Mouse (Mus musculus): ENCODE measurements around the gene Rabep1. TPM values are rescaled to one million over a fixed set of nuclear protein-coding genes. Genes with fewer than 3 reads are reported as not detected.
"Not testable (repeated sequence)": the region's sequence is repeated elsewhere in the genome, so short reads cannot be mapped to it uniquely, and the experiment has no call there.

Rabep1 gene
- total RNA-seq, 2 experiments from 2014 or later: 28.4 to 29.2 TPM

- DNase-seq: no peak
Measured at GRCm38 (mm10) chr11:70891616-70892015, 47.0 kb downstream of the Rabep1 start.

GRCm38 (mm10) chr11:70897680-70898079, 53.1 kb downstream of the Rabep1 start:
- no peak for DNase-seq

DNA sequence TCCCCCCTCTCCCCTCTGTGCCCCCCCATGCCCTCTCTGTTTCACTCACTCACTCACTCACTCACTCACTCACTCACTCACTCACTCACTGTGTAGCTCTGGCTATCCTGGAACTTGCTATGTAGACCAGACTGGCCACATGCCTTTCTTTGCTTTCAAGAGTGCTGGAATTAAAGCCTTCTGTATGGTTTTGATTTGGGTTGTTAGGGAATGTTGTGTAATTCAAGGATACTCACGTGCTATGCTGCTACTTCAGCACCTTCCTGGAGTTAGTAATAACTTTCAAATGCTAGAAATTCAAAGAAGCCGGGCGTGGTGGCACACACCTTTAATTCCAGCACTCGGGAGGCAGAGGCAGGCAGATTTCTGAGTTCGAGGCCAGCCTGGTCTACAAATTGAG, 53.6 kb downstream of the Rabep1 start:
- not testable (repeated sequence) for DNase-seq

DNA sequence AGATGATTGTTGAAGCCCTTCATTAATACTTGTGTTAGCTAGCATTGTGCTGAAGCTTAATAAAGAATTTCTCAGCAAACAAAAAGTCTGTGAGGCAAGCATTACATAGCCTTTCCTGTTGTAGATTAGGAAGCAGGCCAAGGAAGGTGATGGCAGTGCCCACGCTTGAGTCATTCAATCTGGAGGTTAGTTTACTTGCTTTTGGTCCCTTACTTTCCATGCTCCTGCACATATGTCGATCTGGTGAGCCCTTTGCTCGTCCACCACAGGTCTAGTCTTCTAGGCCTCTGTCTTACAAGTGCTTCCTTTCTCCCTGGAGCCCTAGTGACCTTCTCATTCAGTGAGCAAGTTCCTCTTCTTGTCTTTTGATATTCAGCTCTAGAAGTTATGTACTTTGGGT, 62.1 kb downstream of the Rabep1 start:
- no peak for DNase-seq

DNA sequence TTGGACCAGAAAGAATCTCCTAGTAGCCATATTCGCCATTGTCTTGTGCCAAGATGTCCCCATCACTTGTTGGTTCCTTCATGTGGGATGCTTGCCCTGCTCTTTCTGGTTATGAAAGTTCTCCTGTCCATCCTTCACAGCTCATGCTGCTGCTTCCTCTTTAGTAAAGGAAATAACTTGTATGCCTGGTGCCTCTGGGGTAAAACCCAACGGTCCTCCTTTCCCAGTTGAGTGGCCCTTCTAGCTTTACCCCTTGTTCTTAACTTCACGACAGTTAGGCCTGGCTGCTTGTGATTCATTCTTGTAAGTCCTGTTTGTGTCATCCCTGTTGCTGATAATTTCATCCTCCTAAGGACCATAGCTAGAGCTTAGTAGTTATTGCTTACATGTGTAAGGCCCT, 66.7 kb downstream of the Rabep1 start:
- DNase-seq: no peak

DNA sequence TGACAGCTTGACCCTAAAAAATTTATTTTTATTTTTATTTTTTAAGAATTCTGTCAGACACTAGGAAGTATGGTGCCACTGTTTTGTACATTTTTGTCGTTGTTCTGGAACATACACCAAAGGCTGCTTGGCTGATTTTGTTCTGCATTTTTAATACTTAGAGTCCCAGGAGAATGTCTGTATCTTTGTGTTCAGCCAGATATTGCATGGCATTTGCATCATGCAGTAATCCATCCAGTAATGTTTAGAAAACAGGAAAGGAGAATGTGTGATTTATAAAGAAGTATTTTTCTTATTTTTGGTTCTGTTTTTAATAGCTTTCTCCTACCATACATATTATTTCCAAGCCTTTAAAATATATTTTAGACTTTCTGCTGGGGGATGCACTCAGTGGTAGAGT, 67.3 kb downstream of the Rabep1 start:
- DNase-seq: no peak

DNA sequence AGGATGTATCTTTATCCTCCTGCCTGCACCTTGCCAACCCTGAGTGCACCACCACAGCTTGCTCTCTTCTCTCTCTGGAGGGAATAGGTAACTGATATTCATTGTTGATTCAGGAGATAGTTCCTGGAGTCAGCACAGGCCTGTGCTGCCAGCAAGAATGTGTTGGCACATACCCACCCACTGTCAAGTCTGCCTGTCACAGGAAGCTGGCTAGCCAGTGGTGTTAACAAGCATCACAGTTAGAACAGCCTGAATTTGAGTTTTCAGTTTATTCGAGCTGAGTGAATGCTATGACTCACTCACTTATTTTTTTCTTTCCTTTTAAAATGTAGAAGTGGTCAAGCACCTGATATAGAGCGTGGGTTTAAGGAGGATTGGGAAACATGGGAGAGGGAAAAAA, 73.3 kb downstream of the Rabep1 start:
- no peak for DNase-seq

GRCm38 (mm10) chr11:70919524-70919923, 74.9 kb downstream of the Rabep1 start:
- DNase-seq: no peak

GRCm38 (mm10) chr11:70931461-70931860, 86.9 kb downstream of the Rabep1 start:
- no peak for DNase-seq

- DNase-seq: no peak
Measured at GRCm38 (mm10) chr11:70935316-70935715, 90.7 kb downstream of the Rabep1 start.

- DNase-seq: no peak
Measured at GRCm38 (mm10) chr11:70942596-70942995, 98.0 kb downstream of the Rabep1 start.

DNA sequence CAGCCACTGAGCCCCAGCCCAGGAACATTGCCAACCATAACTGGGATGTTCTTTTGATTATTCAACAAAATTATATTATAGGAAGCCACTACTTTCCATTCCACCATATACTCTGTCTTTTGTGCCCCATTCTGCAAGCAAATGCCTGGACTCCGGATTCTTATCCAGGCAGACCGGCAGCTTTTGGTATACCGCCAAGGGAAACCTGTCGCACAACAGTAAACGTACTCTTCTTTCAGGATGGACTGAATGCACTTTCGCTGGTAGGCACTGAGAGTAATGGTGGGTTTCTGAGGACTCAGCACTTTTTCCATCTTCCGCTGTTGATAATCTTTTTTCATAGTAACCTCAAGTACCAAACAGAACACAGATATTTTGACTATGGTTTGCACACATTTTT, 99.1 kb downstream of the Rabep1 start:
- no peak for DNase-seq

- DNase-seq: no peak
Measured at GRCm38 (mm10) chr11:70944935-70945817, 100.6 kb downstream of the Rabep1 start.

- no peak for DNase-seq
Measured at GRCm38 (mm10) chr11:70954711-70955110, 110.1 kb downstream of the Rabep1 start.

- DNase-seq: no peak
Measured at GRCm38 (mm10) chr11:70960786-70961554, 116.4 kb downstream of the Rabep1 start.

- DNase-seq: no peak
Measured at GRCm38 (mm10) chr11:70964222-70964907, 119.8 kb downstream of the Rabep1 start.

- no peak for DNase-seq
Measured at GRCm38 (mm10) chr11:70969271-70969794, 124.8 kb downstream of the Rabep1 start.

GRCm38 (mm10) chr11:70969821-70970559, 125.4 kb downstream of the Rabep1 start, which contains the start of the genes Nup88 and Rpain:
TSS of gene Nup88 (minus strand) at chr11:70969973.
TSS of gene Rpain (plus strand) at chr11:70970213.
- DNase-seq: peak; percentile 94

- DNase-seq: no peak
Measured at GRCm38 (mm10) chr11:70970560-70971540, 126.3 kb downstream of the Rabep1 start.

DNA sequence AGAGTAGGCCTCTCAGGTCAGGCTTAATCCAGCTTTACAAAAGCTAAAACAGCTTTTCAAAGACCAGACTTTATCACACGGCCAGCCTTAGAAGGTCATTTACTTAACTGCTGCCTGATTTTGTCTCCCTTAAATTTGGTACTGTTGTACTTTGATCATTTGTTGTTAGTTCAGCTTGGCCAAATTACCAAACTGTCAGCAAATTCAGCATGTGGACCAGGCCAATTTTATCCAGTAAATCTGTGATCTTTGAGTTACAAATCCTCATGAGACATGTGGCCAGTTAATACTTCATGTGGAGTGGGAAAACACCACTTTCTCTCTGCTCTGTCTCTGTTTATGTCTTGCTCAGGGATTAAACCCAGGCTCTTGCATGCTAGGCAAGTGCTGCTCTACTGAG, 128.0 kb downstream of the Rabep1 start:
- DNase-seq: no peak
